Mouse (Mus musculus): ENCODE results near the gene Pla2g4b. TPM values are rescaled to one million over a fixed set of nuclear protein-coding genes. Genes with fewer than 3 reads are reported as not detected.

The Pla2g4b gene
- polyA plus RNA-seq, 1 experiment from 2014 or later = 2.6 TPM

DNA sequence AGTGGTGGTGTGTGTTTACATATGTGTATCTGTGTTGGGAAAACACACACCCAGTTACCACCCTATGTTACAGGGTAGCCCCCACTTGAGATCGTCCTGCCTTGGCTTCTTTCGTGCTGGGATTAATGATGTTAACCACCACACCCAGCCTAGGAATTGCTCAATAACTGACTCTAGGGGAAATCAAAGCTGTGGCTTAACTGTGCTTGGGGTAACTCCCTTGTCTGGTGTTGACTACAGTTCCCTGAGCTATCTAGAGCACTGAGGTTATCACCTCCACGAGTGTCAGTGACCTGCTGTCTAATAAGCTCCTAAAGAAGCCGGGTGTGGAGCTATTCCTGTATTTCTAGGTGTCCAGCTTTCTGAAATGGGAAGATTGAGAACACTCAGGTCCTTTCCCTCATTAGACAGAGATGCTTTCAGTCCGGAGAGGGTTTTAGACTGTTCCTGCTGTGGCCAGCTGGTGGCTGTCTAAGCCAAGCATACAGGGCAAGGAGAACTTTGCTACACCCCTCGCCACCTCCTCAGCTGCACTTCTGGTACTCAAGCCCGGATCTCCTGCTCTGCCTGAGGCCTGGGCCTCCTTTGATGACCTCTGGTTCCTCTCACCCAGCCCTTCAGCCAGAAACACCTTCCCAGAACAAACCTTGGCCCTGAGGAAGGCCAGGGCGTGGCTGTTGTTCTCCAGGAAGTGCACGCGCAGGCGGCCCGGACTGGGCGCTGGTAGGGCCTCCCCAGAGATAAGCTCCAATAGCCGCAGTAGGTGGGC is 51.6 kb downstream of the Pla2g4b start:
- Histone ChIP-seq H3K36me3 (ENCODE audit: control insufficient read depth, insufficient read depth, low read length) (no peaks in the 10 kb centered on the region), H3K4me2 (ENCODE audit: low read length) (no peak overlapping the region), H3K27me3 (ENCODE audit: control insufficient read depth, insufficient read depth, low read length) (no peaks in the 10 kb centered on the region), H3K9ac (replicated peaks; ENCODE audit: low read length) (no peak overlapping the region), H3K4me1 (ENCODE audit: control insufficient read depth, insufficient read depth, low read length) (no peaks in the 10 kb centered on the region), H3K9me3 (ENCODE audit: control insufficient read depth, low read length) (no peaks in the 10 kb centered on the region), H3K4me3 (replicated peaks; ENCODE audit: low read depth, low read length) (no peak overlapping the region), H3K27ac (replicated peaks; ENCODE audit: low read depth, low read length) (no peak overlapping the region)
- peak; percentile 24 for DNase-seq
- 80% methylated on average over 14 of the region's 14 CpGs for WGBS
- ATAC-seq (ENCODE audit: low FRiP score, low TSS enrichment) = no peak

DNA sequence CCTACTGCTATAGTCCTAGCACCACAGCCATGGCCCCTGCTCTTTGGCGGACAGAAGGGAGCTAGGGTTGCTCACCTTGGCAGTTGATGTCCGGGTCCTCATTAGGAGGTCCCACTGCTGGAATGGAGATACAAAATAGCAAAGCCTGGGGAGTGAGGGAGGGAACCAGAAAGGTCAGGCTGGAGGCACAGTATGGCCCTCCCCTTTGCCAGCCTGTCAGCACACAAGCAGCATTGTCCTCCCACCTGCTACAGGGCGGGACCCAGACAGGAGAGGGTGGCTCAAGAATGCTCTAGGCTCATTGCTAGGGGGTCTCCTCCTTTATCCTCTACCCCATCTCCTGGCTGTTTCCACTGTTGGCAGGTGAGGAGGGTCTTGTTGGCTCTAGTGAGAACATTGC is 52.8 kb downstream of the Pla2g4b start:
- Histone ChIP-seq H3K9ac (replicated peaks; ENCODE audit: low read length) (no peak overlapping the region), H3K27ac (replicated peaks; ENCODE audit: low read depth, low read length) (no peak overlapping the region), H3K9me3 (ENCODE audit: control insufficient read depth, low read length) (no peaks in the 10 kb centered on the region), H3K27me3 (ENCODE audit: control insufficient read depth, insufficient read depth, low read length) (no peaks in the 10 kb centered on the region), H3K4me3 (replicated peaks; ENCODE audit: low read depth, low read length) (no peak overlapping the region), H3K4me1 (ENCODE audit: control insufficient read depth, insufficient read depth, low read length) (no peaks in the 10 kb centered on the region), H3K4me2 (ENCODE audit: low read length) (no peak overlapping the region), H3K36me3 (ENCODE audit: control insufficient read depth, insufficient read depth, low read length) (no peaks in the 10 kb centered on the region)
- 94% methylated on average over 3 of the region's 3 CpGs for WGBS
- DNase-seq = no peak
- ATAC-seq (ENCODE audit: low FRiP score, low TSS enrichment) = no peak

DNA sequence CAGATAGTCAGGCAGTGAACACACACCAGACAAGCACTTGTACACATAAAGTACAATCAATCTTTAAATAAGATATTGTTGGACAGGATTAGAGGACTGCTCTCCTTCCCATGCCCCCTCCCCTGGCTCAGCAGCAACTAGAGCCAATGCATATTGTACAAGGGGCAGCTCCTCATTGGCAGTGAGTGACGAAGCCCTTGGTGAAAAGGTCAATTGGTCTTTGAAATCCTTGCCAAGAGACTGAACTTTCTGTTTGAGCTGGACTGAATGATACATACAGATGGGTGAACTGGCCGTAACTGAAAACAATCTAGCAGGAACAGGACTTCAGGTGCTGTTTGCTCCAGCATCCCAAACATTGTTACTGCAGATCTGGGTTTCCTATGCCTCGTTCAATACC is 54.2 kb downstream of the Pla2g4b start:
- WGBS = 92% methylated on average over 3 of the region's 3 CpGs
- no peak overlapping the region for H3K4me3 ChIP-seq (replicated peaks; ENCODE audit: low read depth, low read length)
- no peaks in the 10 kb centered on the region for H3K27me3 ChIP-seq (ENCODE audit: control insufficient read depth, insufficient read depth, low read length)
- no peak overlapping the region for H3K27ac ChIP-seq (replicated peaks; ENCODE audit: low read depth, low read length)
- no peak overlapping the region for H3K9ac ChIP-seq (replicated peaks; ENCODE audit: low read length)
- DNase-seq = no peak
- no peaks in the 10 kb centered on the region for H3K36me3 ChIP-seq (ENCODE audit: control insufficient read depth, insufficient read depth, low read length)
- H3K9me3 ChIP-seq (ENCODE audit: control insufficient read depth, low read length) = no peaks in the 10 kb centered on the region
- H3K4me1 ChIP-seq (ENCODE audit: control insufficient read depth, insufficient read depth, low read length) = no peaks in the 10 kb centered on the region
- H3K4me2 ChIP-seq (ENCODE audit: low read length) = no peak overlapping the region
- ATAC-seq (ENCODE audit: low FRiP score, low TSS enrichment) = no peak

DNA sequence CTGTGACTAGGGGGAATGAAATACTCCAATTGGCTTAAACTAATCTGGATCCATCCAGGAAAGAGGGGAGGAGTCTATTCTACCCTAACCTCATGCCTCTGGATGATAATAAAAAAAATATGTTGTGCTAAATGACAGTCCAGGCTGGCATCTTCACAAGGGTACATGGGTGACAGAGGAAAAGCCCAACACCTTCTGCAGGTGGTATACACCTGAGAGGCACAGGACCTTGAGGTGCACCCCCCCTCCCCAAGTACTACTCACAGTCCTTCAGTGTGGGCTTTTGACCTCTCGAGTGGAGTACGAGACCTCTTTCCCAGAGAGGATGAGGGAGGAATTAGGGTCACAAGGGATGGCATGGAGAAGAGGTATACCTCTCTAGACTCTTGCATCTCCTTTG is 54.7 kb downstream of the Pla2g4b start:
- Histone ChIP-seq H3K4me2 (ENCODE audit: low read length) (no peak overlapping the region), H3K9ac (replicated peaks; ENCODE audit: low read length) (no peak overlapping the region), H3K27ac (replicated peaks; ENCODE audit: low read depth, low read length) (no peak overlapping the region), H3K36me3 (ENCODE audit: control insufficient read depth, insufficient read depth, low read length) (no peaks in the 10 kb centered on the region), H3K27me3 (ENCODE audit: control insufficient read depth, insufficient read depth, low read length) (no peaks in the 10 kb centered on the region), H3K4me1 (ENCODE audit: control insufficient read depth, insufficient read depth, low read length) (no peaks in the 10 kb centered on the region), H3K4me3 (replicated peaks; ENCODE audit: low read depth, low read length) (no peak overlapping the region), H3K9me3 (ENCODE audit: control insufficient read depth, low read length) (no peaks in the 10 kb centered on the region)
- DNase-seq (no peak), ATAC-seq (ENCODE audit: low FRiP score, low TSS enrichment) (no peak)
- 92% methylated on average over 2 of the region's 2 CpGs for WGBS

DNA sequence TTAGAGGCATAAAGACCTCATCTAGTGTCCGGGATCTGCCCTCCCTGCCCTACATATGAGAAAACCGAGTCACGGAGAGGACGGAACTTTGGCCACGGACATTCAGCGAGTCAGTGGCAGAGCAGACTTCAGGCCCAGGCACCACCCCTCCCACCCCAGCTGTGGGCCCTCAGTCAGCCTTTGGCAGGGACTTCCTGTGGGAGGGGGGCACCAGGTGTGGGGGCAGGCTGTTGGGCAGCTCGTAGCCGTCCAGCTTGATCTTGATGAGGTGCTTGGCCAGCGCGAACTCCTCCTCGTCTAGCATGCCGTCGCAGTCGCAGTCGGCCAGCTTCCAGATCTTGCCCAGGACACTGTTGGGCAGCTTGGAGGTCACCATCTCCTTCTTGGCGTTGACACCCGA is 57.8 kb downstream of the Pla2g4b start:
- ATAC-seq (ENCODE audit: low FRiP score, low TSS enrichment) (no peak), DNase-seq (no peak)
- Histone ChIP-seq H3K9me3 (ENCODE audit: control insufficient read depth, low read length) (no peaks in the 10 kb centered on the region), H3K9ac (replicated peaks; ENCODE audit: low read length) (no peak overlapping the region), H3K27ac (replicated peaks; ENCODE audit: low read depth, low read length) (no peak overlapping the region), H3K4me2 (ENCODE audit: low read length) (no peak overlapping the region), H3K4me3 (replicated peaks; ENCODE audit: low read depth, low read length) (no peak overlapping the region), H3K36me3 (ENCODE audit: control insufficient read depth, insufficient read depth, low read length) (no peaks in the 10 kb centered on the region), H3K27me3 (ENCODE audit: control insufficient read depth, insufficient read depth, low read length) (no peaks in the 10 kb centered on the region), H3K4me1 (ENCODE audit: control insufficient read depth, insufficient read depth, low read length) (no peaks in the 10 kb centered on the region)
- 95% methylated on average over 17 of the region's 17 CpGs for WGBS

Small RNA genes within 50 kb of the gene (microRNA-seq; reads per million reads assigned to microRNA genes)
- gene Mir7665 = not detected

Other genes with a start within 250 kb of the Pla2g4b start
- gene Rpap1, start 245.9 kb upstream of the Pla2g4b start, polyA plus RNA-seq (2014; fragmentation: Nextera tagmentation; extraction: Ambion mirVana) = 12.5 and 21.3 TPM in 2 replicates
- 20.0 and 20.2 TPM in 2 replicates for gene Tyro3, start 235.7 kb upstream of the Pla2g4b start, polyA plus RNA-seq (2014; fragmentation: Nextera tagmentation; extraction: Ambion mirVana)
- 35.8 and 42.8 TPM in 2 replicates for gene Mga, start 136.2 kb upstream of the Pla2g4b start, polyA plus RNA-seq (2014; fragmentation: Nextera tagmentation; extraction: Ambion mirVana)
- gene Mapkbp1, start 60.7 kb upstream of the Pla2g4b start, polyA plus RNA-seq (2014; fragmentation: Nextera tagmentation; extraction: Ambion mirVana) = 7.2 and 8.1 TPM in 2 replicates
- 16.7 and 18.7 TPM in 2 replicates for gene Jmjd7, start 5.9 kb upstream of the Pla2g4b start, polyA plus RNA-seq (2014; fragmentation: Nextera tagmentation; extraction: Ambion mirVana)
- gene Gm28042, start 5.9 kb upstream of the Pla2g4b start, polyA plus RNA-seq (2014; fragmentation: Nextera tagmentation; extraction: Ambion mirVana) = 4.0 and 5.2 TPM in 2 replicates
- gene Ehd4, start 121.2 kb downstream of the Pla2g4b start, polyA plus RNA-seq (2014; fragmentation: Nextera tagmentation; extraction: Ambion mirVana) = 3.5 and 11.9 TPM in 2 replicates
- 3.5 and 6.4 TPM in 2 replicates for gene Pla2g4e, start 211.9 kb downstream of the Pla2g4b start, polyA plus RNA-seq (2014; fragmentation: Nextera tagmentation; extraction: Ambion mirVana)